Mouse (Mus musculus) fibroblast of lung, adult 2 months (primary cell): Measurements from ENCODE around the gene Bmp7.

Source experiments
- DNase-seq: peaks from one replicate; pipeline ENCODE4 v3.0.0-alpha.2; 2011; ENCODE audit warnings: low read depth

The Bmp7 gene

GRCm38 (mm10) chr2:172940799-172941163 is 660 bp upstream of the Bmp7 start:
- no peak for DNase-seq

DNA sequence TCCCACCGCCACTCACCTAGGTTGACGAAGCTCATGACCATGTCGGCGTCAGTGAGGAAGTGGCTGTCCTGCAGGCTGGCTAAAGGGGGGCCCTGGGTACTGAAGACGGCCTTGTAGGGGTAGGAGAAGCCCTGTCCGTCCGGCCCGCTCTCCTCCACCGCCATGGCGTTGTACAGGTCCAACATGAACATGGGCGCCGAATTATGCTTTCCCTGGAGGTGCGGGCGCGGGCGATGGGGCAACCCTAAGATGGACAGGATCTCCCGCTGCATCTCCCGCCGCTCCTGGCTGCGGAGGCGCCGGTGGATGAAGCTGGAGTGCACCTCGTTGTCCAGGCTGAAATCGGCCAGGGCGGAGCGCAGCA is 500 bp downstream of the Bmp7 start:
- no peak for DNase-seq

GRCm38 (mm10) chr2:172938761-172939638 is 1.1 kb downstream of the Bmp7 start:
- DNase-seq, result no peak

DNA sequence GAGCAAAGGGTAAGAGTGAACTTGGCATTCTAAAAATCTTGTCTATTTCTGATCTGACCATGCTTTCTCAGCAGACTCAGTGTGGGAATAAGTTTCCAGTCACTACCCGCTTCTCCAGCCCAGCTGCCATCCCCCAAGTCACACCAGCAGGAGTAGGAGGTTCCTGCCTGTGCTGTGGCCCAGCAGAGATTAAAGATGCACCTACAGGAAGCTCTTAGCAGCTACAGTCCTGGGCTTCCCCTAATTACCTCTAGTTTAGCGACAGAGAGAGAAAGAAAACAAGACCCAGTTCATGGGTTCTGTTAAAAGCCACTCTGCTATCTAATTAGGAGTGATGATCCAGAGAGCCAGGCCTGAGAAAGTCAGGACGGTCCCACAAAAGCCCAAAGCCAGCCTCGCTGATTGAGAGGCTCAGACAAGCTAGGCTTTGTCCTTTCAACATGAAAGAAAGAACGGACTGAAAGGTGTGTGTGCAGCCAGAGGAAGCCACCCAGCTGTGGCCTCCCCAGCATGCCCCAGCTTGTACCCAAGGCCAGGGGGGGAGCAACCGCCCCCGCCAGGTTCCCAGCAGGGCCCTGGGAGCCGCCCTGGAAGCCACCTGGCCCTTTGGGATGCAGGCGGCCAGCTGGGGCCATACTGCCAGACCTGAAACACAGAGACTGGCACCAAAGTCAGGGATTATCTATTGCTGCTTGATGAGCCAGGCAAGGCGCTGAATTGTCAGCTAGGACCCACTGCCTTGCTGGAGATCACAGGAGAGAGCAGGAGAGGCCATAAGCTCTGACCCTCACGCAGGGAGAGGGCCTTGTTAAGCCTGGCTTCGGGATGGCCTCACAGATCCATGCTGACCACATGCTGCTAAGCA is 2.6 kb downstream of the Bmp7 start:
- no peak for DNase-seq

DNA sequence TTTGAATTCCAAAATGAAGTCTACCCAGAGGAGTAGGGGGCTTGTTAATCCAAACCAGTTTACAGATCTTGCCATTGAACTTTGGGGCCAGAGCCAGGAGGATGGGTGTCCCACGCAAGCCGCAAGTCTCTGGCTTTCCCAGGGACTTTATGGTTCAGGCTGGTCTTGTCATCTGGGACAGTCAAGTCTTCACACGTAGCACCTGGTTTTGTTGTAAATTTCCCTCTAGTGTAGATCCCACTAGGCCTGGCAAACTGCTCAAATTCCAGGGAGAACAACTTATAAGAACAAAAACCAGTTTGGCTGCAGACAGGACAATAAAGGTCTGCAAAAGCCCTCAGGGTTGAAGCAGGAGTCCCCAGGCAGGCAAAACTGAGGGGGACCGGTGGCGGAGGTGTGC is 3.3 kb downstream of the Bmp7 start:
- DNase-seq, result no peak

DNA sequence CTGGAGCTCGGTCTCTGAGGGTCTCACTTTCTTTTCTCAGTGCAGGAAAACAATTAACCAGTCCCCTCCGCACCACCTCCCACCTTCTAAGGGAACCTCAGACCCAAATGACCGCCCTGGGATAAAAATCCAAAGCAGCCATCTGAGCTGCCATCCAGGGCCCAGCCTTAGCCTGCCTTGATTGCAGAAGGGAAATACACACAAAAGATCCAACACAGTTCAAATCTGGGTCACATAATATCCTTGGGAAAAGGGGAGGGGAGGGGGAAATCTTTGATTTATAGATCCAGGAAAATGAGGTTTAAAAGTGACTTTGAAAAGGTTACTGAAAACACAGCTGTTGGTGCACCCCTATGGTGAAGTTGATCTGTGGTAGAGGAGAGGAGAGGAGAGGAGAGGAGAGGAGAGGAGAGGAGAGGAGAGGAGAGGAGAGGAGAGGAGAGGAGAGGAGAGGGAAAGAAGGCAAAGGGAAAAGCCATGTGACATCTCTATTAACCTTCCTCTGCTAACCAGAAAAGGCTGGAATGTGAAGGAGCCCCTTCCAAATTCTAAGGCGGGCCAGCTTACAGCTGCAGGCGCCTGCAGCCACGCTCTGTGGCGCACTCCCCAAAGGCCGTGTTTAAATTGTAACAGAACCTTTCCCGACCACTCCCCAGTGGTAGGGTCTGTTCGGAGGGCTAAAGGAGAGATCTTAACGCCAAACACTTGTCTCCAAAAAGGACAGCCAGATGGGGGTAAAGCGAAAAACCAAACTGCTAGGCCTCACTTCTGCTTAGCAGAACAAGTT is 4.2 kb downstream of the Bmp7 start:
- no peak for DNase-seq

- DNase-seq, result no peak
Observed at GRCm38 (mm10) chr2:172934891-172935740, 5.0 kb downstream of the Bmp7 start.

- no peak for DNase-seq
Observed at GRCm38 (mm10) chr2:172934420-172934788, 5.7 kb downstream of the Bmp7 start.

DNA sequence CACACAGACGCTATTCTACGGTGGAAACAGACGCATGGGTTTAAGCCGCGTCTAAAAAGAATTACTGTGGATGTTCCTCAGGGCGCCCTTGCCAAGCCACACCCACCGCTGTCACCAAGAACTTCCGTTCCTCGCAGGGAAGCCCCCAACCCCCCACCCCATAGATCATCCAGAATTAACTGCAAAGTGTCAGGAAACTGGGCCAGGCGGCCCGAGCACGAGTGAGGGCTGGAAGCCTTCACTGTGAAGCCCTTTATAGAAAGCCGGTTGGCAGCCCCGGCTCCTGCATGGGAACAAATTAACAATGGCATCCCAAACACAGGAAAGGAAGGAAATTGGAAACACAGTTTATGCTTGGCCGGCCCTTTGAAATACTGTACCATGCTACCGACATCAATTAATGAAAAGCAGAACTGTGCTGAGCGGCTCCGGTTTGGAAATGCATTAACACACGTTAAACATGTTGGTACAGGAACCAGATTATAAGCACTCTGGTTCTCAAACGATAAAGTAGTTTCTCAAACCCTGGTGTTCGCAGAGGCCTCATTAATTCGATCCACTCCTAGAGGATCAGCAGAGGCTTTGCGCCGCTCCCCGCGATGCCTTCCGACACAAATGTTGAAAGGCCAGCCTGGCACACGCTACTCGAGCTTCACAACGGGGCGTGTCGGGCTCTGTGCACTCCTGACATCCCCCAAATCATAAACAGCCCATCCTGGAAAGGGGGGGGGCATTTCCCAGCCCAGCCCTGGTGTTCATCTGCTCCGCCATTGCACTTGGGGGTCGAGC is 6.3 kb downstream of the Bmp7 start:
- DNase-seq, result no peak

GRCm38 (mm10) chr2:172931137-172931898 is 8.8 kb downstream of the Bmp7 start:
- DNase-seq, result no peak

- no peak for DNase-seq
Observed at GRCm38 (mm10) chr2:172929905-172930436, 10.2 kb downstream of the Bmp7 start.

DNA sequence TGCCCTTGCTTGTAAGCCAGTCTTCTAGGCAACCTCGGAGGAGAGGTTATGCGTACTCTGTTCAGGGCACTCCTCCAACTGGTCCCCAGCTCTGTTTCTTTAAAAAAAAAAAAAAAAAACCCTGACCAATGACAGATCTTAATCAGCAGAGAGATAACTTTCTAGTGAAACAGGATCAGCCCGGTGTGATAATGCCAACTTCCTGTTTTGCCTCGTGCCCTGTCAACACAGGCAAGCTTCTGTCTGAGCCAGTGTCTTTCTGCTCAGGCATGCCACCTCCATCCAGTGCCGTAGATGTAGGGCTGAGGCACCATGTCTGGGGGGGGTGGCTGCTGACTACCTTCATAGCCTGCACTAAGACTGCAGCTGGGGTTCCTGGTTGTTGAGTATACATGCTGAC is 12.5 kb downstream of the Bmp7 start:
- no peak for DNase-seq

DNA sequence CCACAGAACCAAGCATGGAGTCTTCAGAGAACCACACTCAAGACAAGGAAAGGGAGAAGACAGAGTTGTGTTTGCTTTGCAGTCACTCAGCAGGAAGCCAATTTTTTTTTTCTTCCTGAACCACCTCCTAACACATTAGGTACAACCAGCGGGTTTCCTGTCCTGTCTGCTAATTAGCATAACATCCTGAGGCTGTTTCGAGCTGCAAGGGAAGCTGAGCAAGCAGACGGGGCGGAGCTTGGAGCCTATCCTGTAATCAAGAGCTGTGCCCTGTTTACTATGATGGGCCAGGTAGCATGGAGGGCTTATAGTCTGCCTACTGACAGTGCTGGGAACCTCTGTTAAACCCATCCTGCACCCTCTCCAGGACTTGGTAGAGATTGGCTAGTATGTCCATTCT is 13.8 kb downstream of the Bmp7 start:
- no peak for DNase-seq

GRCm38 (mm10) chr2:172924961-172925360 is 15.2 kb downstream of the Bmp7 start:
- no peak for DNase-seq

DNA sequence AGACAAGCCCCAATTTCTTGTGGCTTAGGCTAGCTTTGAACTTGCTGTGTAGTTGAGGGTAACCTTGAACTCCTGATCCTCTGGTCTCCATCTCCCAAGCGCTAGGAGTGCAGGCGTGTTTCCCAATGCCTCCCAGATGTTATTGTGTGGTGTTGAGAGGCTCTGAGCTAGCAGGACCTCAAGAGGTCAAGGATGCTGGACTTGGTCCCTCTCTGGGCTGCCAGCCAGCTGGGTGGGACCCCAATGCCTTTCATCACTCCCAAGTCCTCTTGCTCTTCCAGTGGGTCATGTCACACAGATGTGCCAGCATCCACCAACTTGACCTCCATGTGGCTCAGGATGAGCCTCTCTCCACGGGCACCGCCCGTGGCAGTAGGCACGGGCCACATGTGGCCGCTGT is 16.9 kb downstream of the Bmp7 start:
- no peak for DNase-seq

DNA sequence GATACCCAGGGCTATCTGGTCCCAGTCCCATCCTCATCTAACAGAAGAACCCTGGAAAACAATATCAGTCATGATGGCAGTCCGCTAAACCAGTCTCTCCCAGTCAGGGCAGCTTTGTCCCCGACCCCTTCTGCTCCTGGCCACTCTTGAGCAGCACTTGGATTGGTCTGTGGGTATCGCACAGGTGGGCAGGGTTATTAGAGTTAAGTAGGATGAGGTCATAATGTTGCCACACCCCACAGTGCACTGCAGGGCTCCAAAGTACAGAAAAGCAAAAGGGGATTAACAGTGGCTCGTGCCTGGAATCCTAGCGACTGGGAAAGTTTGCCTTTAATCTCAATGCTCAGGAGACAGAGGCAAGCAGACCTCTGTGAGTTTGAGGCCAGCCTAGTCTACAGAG is 17.5 kb downstream of the Bmp7 start:
- DNase-seq, result no peak

DNA sequence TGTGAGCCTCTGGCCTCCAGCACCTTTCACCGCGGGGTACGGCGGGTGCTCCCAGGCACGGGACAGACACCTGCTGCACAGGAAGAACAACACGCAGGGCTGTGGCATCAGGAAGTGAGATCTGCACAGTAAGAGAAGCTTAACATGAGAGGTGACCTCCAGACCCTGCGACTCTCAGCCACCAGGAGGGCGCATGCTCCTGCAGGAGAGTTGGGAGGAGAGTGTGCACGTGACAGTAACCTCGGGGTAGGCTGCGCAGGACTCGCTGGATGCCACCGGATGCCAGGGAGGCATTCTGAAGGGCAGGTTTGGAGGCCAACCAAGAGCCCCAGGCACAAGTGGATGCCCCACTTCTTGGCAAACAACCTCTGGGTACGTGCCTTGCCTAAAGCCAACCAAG is 26.1 kb downstream of the Bmp7 start:
- no peak for DNase-seq

DNA sequence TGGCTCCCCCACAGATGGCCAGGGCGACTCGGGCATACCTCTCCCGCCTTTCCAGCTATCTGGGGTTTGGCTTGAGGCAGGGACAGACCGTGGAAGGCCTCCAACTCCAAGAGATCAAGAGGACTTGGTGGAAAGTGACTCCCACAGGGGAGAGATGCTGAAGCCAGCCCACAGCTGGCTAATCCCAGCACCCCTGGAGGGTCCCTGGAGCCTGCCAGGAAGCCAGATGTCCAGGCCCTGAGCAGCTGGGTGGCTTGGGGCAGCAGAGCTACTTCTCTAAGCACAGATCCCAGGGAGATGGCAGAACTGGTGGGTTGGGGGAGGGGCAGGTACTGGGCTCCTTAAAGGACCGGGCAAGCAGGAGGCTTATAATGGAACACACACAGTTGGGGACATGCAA is 28.4 kb downstream of the Bmp7 start:
- DNase-seq, result no peak

DNA sequence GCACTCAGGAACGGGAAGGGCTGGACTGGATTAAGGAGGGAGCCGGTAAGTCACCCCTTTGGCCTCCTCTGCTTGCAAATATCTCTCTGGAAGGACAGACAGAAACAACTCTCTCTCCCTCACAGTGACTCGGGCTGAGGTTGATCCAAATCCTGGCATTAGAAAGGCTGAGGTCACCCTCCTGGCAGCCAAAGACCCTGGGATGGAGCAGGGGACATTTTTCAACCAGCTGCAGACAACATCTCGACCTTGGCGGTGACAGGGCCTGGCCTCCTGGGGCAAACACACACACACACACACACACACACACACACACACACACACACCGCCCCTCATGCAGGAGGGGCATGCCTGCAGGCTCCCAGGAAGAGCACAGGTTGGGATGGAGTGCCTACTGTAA is 29.0 kb downstream of the Bmp7 start:
- DNase-seq, result no peak

- no peak for DNase-seq
Observed at GRCm38 (mm10) chr2:172909463-172909862, 30.7 kb downstream of the Bmp7 start.
